Mouse (Mus musculus): ENCODE measurements around the gene Lrrc42. TPM values are rescaled to one million over a fixed set of nuclear protein-coding genes. Genes with fewer than 3 reads are reported as not detected.

Lrrc42 gene
- total RNA-seq (2022): 10 to 100 TPM in 2 of 4 experiments, 1 to 10 TPM in 2; 8.5 to 11.0 (median 10.2) TPM

- peak; percentile 83 for DNase-seq (ENCODE audit: low spot score)
These were observed at the start of gene Lrrc42, which contains the start of gene Hspb11 for GRCm38 (mm10) chr4:107253125-107254091. Gene Lrrc42 (minus strand): TSS chr4:107253532. Gene Hspb11 (plus strand): TSS chr4:107253593.

- no peak for DNase-seq (ENCODE audit: low spot score)
These were observed 49.5 kb upstream of the Lrrc42 start for GRCm38 (mm10) chr4:107302832-107303231.

GRCm38 (mm10) chr4:107302221-107302620 is 48.9 kb upstream of the Lrrc42 start:
- DNase-seq (ENCODE audit: low spot score): no peak

- no peak for DNase-seq (ENCODE audit: low spot score)
These were observed 47.7 kb upstream of the Lrrc42 start for GRCm38 (mm10) chr4:107300902-107301555.

- DNase-seq (ENCODE audit: low spot score): no peak
These were observed 47.0 kb upstream of the Lrrc42 start for GRCm38 (mm10) chr4:107300371-107300770.

GRCm38 (mm10) chr4:107299779-107300340 is 46.5 kb upstream of the Lrrc42 start:
- no peak for DNase-seq (ENCODE audit: low spot score)

- DNase-seq (ENCODE audit: low spot score): no peak
These were observed 44.8 kb upstream of the Lrrc42 start for GRCm38 (mm10) chr4:107298071-107298606.

GRCm38 (mm10) chr4:107292273-107292662 is 38.9 kb upstream of the Lrrc42 start:
- DNase-seq (ENCODE audit: low spot score): no peak

- no peak for DNase-seq (ENCODE audit: low spot score)
These were observed 38.4 kb upstream of the Lrrc42 start for GRCm38 (mm10) chr4:107291611-107292272.

GRCm38 (mm10) chr4:107287517-107287916 is 34.2 kb upstream of the Lrrc42 start:
- no peak for DNase-seq (ENCODE audit: low spot score)

GRCm38 (mm10) chr4:107286386-107286785 is 33.1 kb upstream of the Lrrc42 start:
- DNase-seq (ENCODE audit: low spot score): no peak

- peak; percentile 22 for DNase-seq (ENCODE audit: low spot score)
These were observed 32.3 kb upstream of the Lrrc42 start for GRCm38 (mm10) chr4:107285446-107286200.

GRCm38 (mm10) chr4:107280843-107281475 is 27.6 kb upstream of the Lrrc42 start:
- DNase-seq (ENCODE audit: low spot score): no peak

GRCm38 (mm10) chr4:107278188-107278707 is 24.9 kb upstream of the Lrrc42 start:
- DNase-seq (ENCODE audit: low spot score): no peak

GRCm38 (mm10) chr4:107274511-107274910 is 21.2 kb upstream of the Lrrc42 start:
- no peak for DNase-seq (ENCODE audit: low spot score)

- DNase-seq (ENCODE audit: low spot score): no peak
These were observed 20.4 kb upstream of the Lrrc42 start for GRCm38 (mm10) chr4:107273683-107274082.

- no peak for DNase-seq (ENCODE audit: low spot score)
These were observed 6.7 kb upstream of the Lrrc42 start for GRCm38 (mm10) chr4:107260001-107260400.

- DNase-seq (ENCODE audit: low spot score): no peak
These were observed 1.1 kb upstream of the Lrrc42 start for GRCm38 (mm10) chr4:107254414-107254813.

- DNase-seq (ENCODE audit: low spot score): no peak
These were observed 810 bp downstream of the Lrrc42 start for GRCm38 (mm10) chr4:107252522-107252921.

- peak; percentile 38 for DNase-seq (ENCODE audit: low spot score)
These were observed 2.8 kb downstream of the Lrrc42 start for GRCm38 (mm10) chr4:107250494-107250893.

Data from heart, adult 8-10 months (tissue).